Mouse (Mus musculus): Measurements from ENCODE around the gene Ccdc106.

GRCm38 (mm10) chr7:5038940-5039339, 18.6 kb downstream of the Ccdc106 start:
- no peak for TF ChIP-seq CTCF (IDR thresholded peaks at IDR 0.05; ENCODE audit: extremely low read depth, insufficient read depth, insufficient read length, insufficient replicate concordance)
- no peak for TF ChIP-seq POLR2A (IDR thresholded peaks at IDR 0.05; ENCODE audit: low read depth, low read length)
